24 mouse cellular contexts compared by ENCODE assay signal in genomic region chr10:42968332-42968731, GRCm38 (mm10).
DNase-seq lines count a peak whose midpoint lies in the region; ATAC-seq and TF ChIP-seq lines count a peak whose summit lies in the region.
"Had no signal": no experiment of that assay in that cellular context is flagged by ENCODE, and none has a peak within 500 bp of the region (broad histone marks: within the 10 kb centered on the region; RNA-seq: fewer than 3 reads in every experiment).

No protein-coding gene starts in this region.

- no peak overlapping the region for H3K4me2 ChIP-seq in midbrain, embryonic 12.5 days (replicated peaks)
- H3K4me2 ChIP-seq in midbrain, postnatal 0 days (ENCODE audit: low read depth, low read length, poor library complexity, severe bottlenecking), result no peak overlapping the region
- H3K4me2 ChIP-seq in forebrain, embryonic 12.5 days, result no peak overlapping the region
- no peak overlapping the region for H3K4me2 ChIP-seq in forebrain, postnatal 0 days (ENCODE audit: low read depth)
- H3K4me2 ChIP-seq: embryonic facial prominence, embryonic 12.5 days; heart, embryonic 13.5 days; limb, embryonic 13.5 days; liver, embryonic 11.5 days had no signal

- no peak overlapping the region for H3K9ac ChIP-seq in midbrain, embryonic 12.5 days (replicated peaks)
- H3K9ac ChIP-seq in midbrain, postnatal 0 days (replicated peaks; ENCODE audit: low read length, poor library complexity, severe bottlenecking), result no peak overlapping the region
- no peak overlapping the region for H3K9ac ChIP-seq in forebrain, embryonic 12.5 days
- no peak overlapping the region for H3K9ac ChIP-seq in forebrain, postnatal 0 days
- H3K9ac ChIP-seq: embryonic facial prominence, embryonic 12.5 days; heart, embryonic 13.5 days; limb, embryonic 13.5 days had no signal

- DNase-seq in midbrain, postnatal 0 days (ENCODE audit: low spot score), result no peak
- DNase-seq in ES-CJ7 (ENCODE audit: low read depth, low spot score), result peak; percentile 87
- no peak for DNase-seq in forebrain, postnatal 0 days
- DNase-seq in thymus, adult 2 months, result no peak
- no peak for DNase-seq in lung, adult 2 months
- DNase-seq: adrenal gland, adult 8-10 months; cerebellum, adult 11-12 months; cerebellum, adult 9-11 months; embryo, embryonic 11 days; gastrocnemius, postnatal 10 days; heart, postnatal 10 days; kidney, adult 8-10 months; kidney, postnatal 4 days; lung, postnatal 36 days; spleen, adult 18-20 months; thymus, postnatal 36 days had no signal

- no peak for TF ChIP-seq CTCF in midbrain, postnatal 0 days (IDR thresholded peaks at IDR 0.05)
- TF ChIP-seq CTCF in forebrain, postnatal 0 days (IDR thresholded peaks at IDR 0.05; ENCODE audit: low read depth), result no peak
- TF ChIP-seq CTCF in thymus, adult 2 months (IDR thresholded peaks at IDR 0.05; ENCODE audit: borderline replicate concordance, control insufficient read depth, extremely low read depth, insufficient read depth, low read length, poor library complexity), result no peak
- no peak for TF ChIP-seq CTCF in lung, adult 2 months (IDR thresholded peaks at IDR 0.05; ENCODE audit: insufficient read depth, low read length)

- H3K4me3 ChIP-seq in midbrain, embryonic 12.5 days, result no peak overlapping the region
- H3K4me3 ChIP-seq in midbrain, postnatal 0 days (ENCODE audit: low read depth, low read length), result no peak overlapping the region
- H3K4me3 ChIP-seq in forebrain, embryonic 12.5 days (replicated peaks), result no peak overlapping the region
- no peak overlapping the region for H3K4me3 ChIP-seq in forebrain, postnatal 0 days (ENCODE audit: low read depth, low read length)
- no peak overlapping the region for H3K4me3 ChIP-seq in thymus, adult 2 months (ENCODE audit: control insufficient read depth, insufficient read depth, low read length)
- H3K4me3 ChIP-seq in lung, adult 2 months (replicated peaks; ENCODE audit: extremely low read depth, low read depth, low read length), result no peak overlapping the region
- H3K4me3 ChIP-seq: embryonic facial prominence, embryonic 12.5 days; heart, embryonic 13.5 days; limb, embryonic 13.5 days had no signal

- peaks cover 24% of the 10 kb centered on the region for H3K4me1 ChIP-seq in midbrain, embryonic 12.5 days
- no peaks in the 10 kb centered on the region for H3K4me1 ChIP-seq in midbrain, postnatal 0 days (ENCODE audit: insufficient read depth, low read length)
- H3K4me1 ChIP-seq in forebrain, embryonic 12.5 days, result peaks cover 20% of the 10 kb centered on the region
- 0 out of 2 replicates have a peak, but pooled peaks cover under 1% of the 10 kb centered on the region for H3K4me1 ChIP-seq in forebrain, postnatal 0 days (ENCODE audit: insufficient read depth)
- 0 out of 2 replicates have a peak, but pooled peaks cover 2% of the 10 kb centered on the region for H3K4me1 ChIP-seq in thymus, adult 2 months (replicated peaks; ENCODE audit: control insufficient read depth, insufficient read depth, low read length)
- no peaks in the 10 kb centered on the region for H3K4me1 ChIP-seq in lung, adult 2 months (ENCODE audit: control insufficient read depth, insufficient read depth, low read length)

- TF ChIP-seq POLR2A in thymus, adult 2 months (IDR thresholded peaks at IDR 0.05; ENCODE audit: control insufficient read depth, extremely low read depth, insufficient read depth, low read length, poor library complexity), result no peak
- TF ChIP-seq POLR2A in lung, adult 2 months (IDR thresholded peaks at IDR 0.05; ENCODE audit: borderline replicate concordance, extremely low read depth, low read depth, low read length), result no peak

- H3K27ac ChIP-seq in midbrain, embryonic 12.5 days (replicated peaks), result 0 out of 2 replicates have a peak overlapping the region, but pooled peaks have one; percentile 4
- H3K27ac ChIP-seq in midbrain, postnatal 0 days (ENCODE audit: low read depth, low read length), result no peak overlapping the region
- H3K27ac ChIP-seq in forebrain, embryonic 12.5 days, result 0 out of 2 replicates have a peak overlapping the region, but pooled peaks have one; percentile 46
- no peak overlapping the region for H3K27ac ChIP-seq in forebrain, postnatal 0 days (ENCODE audit: low read depth, low read length)
- no peak overlapping the region for H3K27ac ChIP-seq in thymus, adult 2 months (ENCODE audit: control insufficient read depth, insufficient read depth, low read length)
- H3K27ac ChIP-seq: embryonic facial prominence, embryonic 12.5 days; heart, embryonic 13.5 days; kidney, postnatal 0 days; limb, embryonic 13.5 days had no signal

- H3K27me3 ChIP-seq in midbrain, embryonic 12.5 days, result 0 out of 2 replicates have a peak, but pooled peaks cover 4% of the 10 kb centered on the region
- no peaks in the 10 kb centered on the region for H3K27me3 ChIP-seq in midbrain, postnatal 0 days (ENCODE audit: insufficient read depth, low read length)
- no peaks in the 10 kb centered on the region for H3K27me3 ChIP-seq in forebrain, embryonic 12.5 days
- no peaks in the 10 kb centered on the region for H3K27me3 ChIP-seq in forebrain, postnatal 0 days (ENCODE audit: insufficient read depth, low read length)
- no peaks in the 10 kb centered on the region for H3K27me3 ChIP-seq in thymus, adult 2 months (ENCODE audit: control insufficient read depth, insufficient read depth, low read length)
- H3K27me3 ChIP-seq: embryonic facial prominence, embryonic 12.5 days; heart, embryonic 13.5 days; limb, embryonic 13.5 days had no signal

- ATAC-seq in midbrain, embryonic 12.5 days (ENCODE audit: low FRiP score, low read depth), result no peak
- no peak for ATAC-seq in midbrain, postnatal 0 days (ENCODE audit: low FRiP score)
- no peak for ATAC-seq in forebrain, embryonic 12.5 days (ENCODE audit: low FRiP score)
- ATAC-seq in forebrain, postnatal 0 days, result peak; percentile 66; the same call in 1 of the 2 replicates
- ATAC-seq: intestine, embryonic 16.5 days had no signal

- no peaks in the 10 kb centered on the region for H3K9me3 ChIP-seq in midbrain, embryonic 12.5 days
- H3K9me3 ChIP-seq in midbrain, postnatal 0 days (ENCODE audit: low read length), result no peaks in the 10 kb centered on the region
- no peaks in the 10 kb centered on the region for H3K9me3 ChIP-seq in forebrain, embryonic 12.5 days
- no peaks in the 10 kb centered on the region for H3K9me3 ChIP-seq in forebrain, postnatal 0 days (ENCODE audit: low read length)
- H3K9me3 ChIP-seq: embryonic facial prominence, embryonic 12.5 days; heart, embryonic 13.5 days; limb, embryonic 13.5 days had no signal

- 4% methylated on average over 2 of the region's 2 CpGs for WGBS in midbrain, embryonic 12.5 days
- 13% methylated on average over 2 of the region's 2 CpGs for WGBS in midbrain, postnatal 0 days
- WGBS in forebrain, embryonic 12.5 days, result 2% methylated on average over 2 of the region's 2 CpGs
- WGBS in forebrain, postnatal 0 days, result 8% methylated on average over 2 of the region's 2 CpGs
- WGBS in thymus, adult 2 months, result 72% methylated on average over 2 of the region's 2 CpGs
- 33% methylated on average over 2 of the region's 2 CpGs for WGBS in lung, adult 2 months

- no peaks in the 10 kb centered on the region for H3K36me3 ChIP-seq in midbrain, embryonic 12.5 days
- no peaks in the 10 kb centered on the region for H3K36me3 ChIP-seq in midbrain, postnatal 0 days (ENCODE audit: insufficient read depth, low read length)
- no peaks in the 10 kb centered on the region for H3K36me3 ChIP-seq in forebrain, embryonic 12.5 days (replicated peaks)
- H3K36me3 ChIP-seq in forebrain, postnatal 0 days (ENCODE audit: insufficient read depth), result no peaks in the 10 kb centered on the region
- H3K36me3 ChIP-seq in thymus, adult 2 months (ENCODE audit: control insufficient read depth, insufficient read depth, low read length), result no peaks in the 10 kb centered on the region
- H3K36me3 ChIP-seq: embryonic facial prominence, embryonic 12.5 days; heart, embryonic 13.5 days; limb, embryonic 13.5 days had no signal

Comparison
In these comparisons a context has a peak if more than half of its experiments do, and no peak if none do; other contexts are left out.
1. H3K27ac ChIP-seq: peak in midbrain, embryonic 12.5 days (single experiment) and forebrain, embryonic 12.5 days (single experiment); none in midbrain, postnatal 0 days (single experiment), forebrain, postnatal 0 days (single experiment) and thymus, adult 2 months (single experiment).